Mouse (Mus musculus) adrenal gland, postnatal 4 days (tissue): Measurements from ENCODE around the gene Slc19a2. TPM values are rescaled to one million over a fixed set of nuclear protein-coding genes. Genes with fewer than 3 reads are reported as not detected.

Source experiments
- total RNA-seq, 2 experiments: library from RNA; stranded (reverse); gene quantifications; 2 replicates each; pipeline ENCODE4 v1.2.3; 2021

Gene Slc19a2
- total RNA-seq, 2 experiments from 2014 or later: 19.5 to 22.2 TPM

Other genes starting within 250 kb of the Slc19a2 start
- gene Sele, start 200.8 kb upstream of the Slc19a2 start, total RNA-seq: 1 to 10 TPM in 1 of 2 experiments, under 1 TPM in 1; 0.87 to 1.5 TPM
- gene Sell, start 187.1 kb upstream of the Slc19a2 start, total RNA-seq: 1 to 10 TPM; 1.1 to 1.7 TPM
- gene Selp, start 133.8 kb upstream of the Slc19a2 start, total RNA-seq: 1 to 10 TPM; 1.2 to 2.5 TPM
- 10 to 100 TPM in 1 of 2 experiments, 1 to 10 TPM in 1; 3.4 to 22.7 TPM for gene F5, start 97.2 kb upstream of the Slc19a2 start, total RNA-seq
- 10 to 100 TPM; 11.0 to 14.1 TPM for gene Ccdc181, start 26.5 kb downstream of the Slc19a2 start, total RNA-seq
- 10 to 100 TPM; 23.3 to 24.5 TPM for gene Nme7, start 55.1 kb downstream of the Slc19a2 start, total RNA-seq
- gene Blzf1, start 58.4 kb downstream of the Slc19a2 start, total RNA-seq: 10 to 100 TPM; 28.9 to 29.7 TPM
- gene Atp1b1, start 209.3 kb downstream of the Slc19a2 start, total RNA-seq: 100 to 1,000 TPM; 101 to 236 TPM